Mouse (Mus musculus): ENCODE measurements around the gene Il22.
"Not testable (repeated sequence)": the region's sequence is repeated elsewhere in the genome, so short reads cannot be mapped to it uniquely, and the experiment has no call there.

GRCm38 (mm10) chr10:118249006-118249595, 44.4 kb downstream of the Il22 start:
- TF ChIP-seq CTCF (conservative IDR thresholded peaks at IDR 0.05; ENCODE audit: insufficient read depth, insufficient read length, low read depth, low read length); POLR2A (IDR thresholded peaks at IDR 0.05; ENCODE audit: low read depth, low read length): not testable (repeated sequence)
